Mouse (Mus musculus) lung, postnatal 36 days (tissue): ENCODE data around the gene Ddx39.
A peak's percentile ranks its signal among the peaks of the same experiment; 100 is the strongest.

Experiments
- DNase-seq: peaks from one replicate; pipeline ENCODE4 v3.0.0; 2022; ENCODE audit warnings: mixed read lengths

The Ddx39 gene

GRCm38 (mm10) chr8:83699566-83699965, 15.4 kb upstream of the Ddx39 start:
- DNase-seq = peak; percentile 41

GRCm38 (mm10) chr8:83700423-83701085, 14.4 kb upstream of the Ddx39 start:
- DNase-seq = no peak

- DNase-seq = no peak
Observed at GRCm38 (mm10) chr8:83703426-83703825, 11.6 kb upstream of the Ddx39 start.

- DNase-seq = no peak
Observed at GRCm38 (mm10) chr8:83706411-83706810, 8.6 kb upstream of the Ddx39 start.

GRCm38 (mm10) chr8:83707554-83707953, 7.4 kb upstream of the Ddx39 start:
- no peak for DNase-seq

GRCm38 (mm10) chr8:83714676-83715030, 324 bp upstream of the Ddx39 start:
- DNase-seq = no peak

- DNase-seq = no peak
Observed at GRCm38 (mm10) chr8:83715771-83716170, 794 bp downstream of the Ddx39 start.

- DNase-seq = no peak
Observed at GRCm38 (mm10) chr8:83716563-83716962, 1.6 kb downstream of the Ddx39 start.

GRCm38 (mm10) chr8:83719048-83719447, 4.1 kb downstream of the Ddx39 start:
- DNase-seq = no peak

- DNase-seq = no peak
Observed at GRCm38 (mm10) chr8:83719693-83720092, 4.7 kb downstream of the Ddx39 start.

- peak; percentile 90 for DNase-seq
Observed at GRCm38 (mm10) chr8:83721405-83722025, 6.5 kb downstream of the Ddx39 start.

- DNase-seq = no peak
Observed at GRCm38 (mm10) chr8:83722631-83723030, 7.7 kb downstream of the Ddx39 start.

GRCm38 (mm10) chr8:83723447-83724083, 8.6 kb downstream of the Ddx39 start:
- peak; percentile 48 for DNase-seq

- DNase-seq = peak; percentile 90
Observed at GRCm38 (mm10) chr8:83724697-83725482, 9.9 kb downstream of the Ddx39 start.

- no peak for DNase-seq
Observed at GRCm38 (mm10) chr8:83725521-83726102, 10.6 kb downstream of the Ddx39 start.

- DNase-seq = peak; percentile 74
Observed at GRCm38 (mm10) chr8:83729009-83729807, 14.2 kb downstream of the Ddx39 start.

GRCm38 (mm10) chr8:83731906-83732305, 16.9 kb downstream of the Ddx39 start:
- DNase-seq = no peak

- DNase-seq = no peak
Observed at GRCm38 (mm10) chr8:83732919-83733318, 17.9 kb downstream of the Ddx39 start.

- DNase-seq = peak; percentile 65
Observed at GRCm38 (mm10) chr8:83736681-83737080, 21.7 kb downstream of the Ddx39 start.

GRCm38 (mm10) chr8:83737346-83737745, 22.4 kb downstream of the Ddx39 start:
- no peak for DNase-seq

GRCm38 (mm10) chr8:83737852-83738562, 23.0 kb downstream of the Ddx39 start:
- DNase-seq = peak; percentile 86
